Mouse (Mus musculus) heart, adult 2 months (tissue): ENCODE data around the gene Lmna.

Experiments
- CTCF ChIP-seq: fragments of 200-600 bp; IDR thresholded peaks from 2 replicates; pipeline ENCODE4 v1.8.1; 2022; ENCODE audit warnings: antibody characterized with exemption, mild to moderate bottlenecking, moderate library complexity
- EP300 ChIP-seq: fragments of 200-500 bp; IDR thresholded peaks from 2 replicates; pipeline ENCODE4 v1.6.1; 2011; ENCODE audit warnings: low read depth, low read length, control low read depth; ENCODE audit not compliant: insufficient read depth
- POLR2A ChIP-seq: fragments of 200-500 bp; IDR thresholded peaks from 2 replicates; pipeline ENCODE4 v1.6.1; 2011; ENCODE audit warnings: mild to moderate bottlenecking, low read depth, low read length, control low read depth; ENCODE audit not compliant: insufficient read depth

DNA sequence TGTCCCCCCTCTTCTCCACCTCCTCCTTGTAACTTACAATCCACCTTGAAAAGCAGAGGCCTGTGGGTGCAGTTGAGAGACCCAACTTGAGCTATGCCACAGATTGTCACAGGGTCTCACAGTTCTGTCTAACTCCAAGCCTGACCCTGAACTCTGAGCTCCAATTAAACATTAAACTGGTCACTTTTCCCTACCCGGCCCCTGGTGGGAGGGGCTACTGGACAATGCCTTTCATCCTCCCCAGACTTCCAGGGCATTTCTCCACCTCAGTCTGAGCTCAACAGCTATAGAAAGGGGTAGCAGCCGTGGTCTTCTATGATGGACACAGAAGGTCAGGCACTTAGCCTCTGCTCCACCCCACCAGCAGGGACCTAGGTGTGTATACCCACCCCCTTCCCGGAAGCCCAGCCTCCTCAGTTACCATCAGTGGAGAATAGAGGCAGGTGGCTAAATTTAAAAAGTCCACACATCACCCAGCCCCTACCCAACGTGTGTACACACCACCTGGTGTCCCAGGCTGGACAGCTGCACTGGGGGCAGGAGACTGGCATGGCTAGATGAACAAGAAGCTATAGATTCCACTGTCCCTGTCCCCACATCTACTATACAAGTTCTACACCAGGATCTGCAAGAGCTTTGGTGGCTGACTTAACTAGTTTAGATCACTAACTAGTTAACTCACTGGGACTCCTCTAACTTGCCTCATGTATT, 8.9 kb downstream of the Lmna start:
- TF ChIP-seq CTCF (no peak), POLR2A (no peak), EP300 (no peak)
